Mouse (Mus musculus) urinary bladder, adult 18-20 months (tissue): Measurements from ENCODE around the gene Gng10.

Experiments
- DNase-seq, 2 experiments: peaks; one replicate each; pipeline ENCODE4 v3.0.0; 2022; ENCODE audit warnings: low spot score in 2 of 2, mixed read lengths in 2 of 2

The Gng10 gene

GRCm38 (mm10) chr4:59034918-59035785, at the start of gene Gng10:
Gene Gng10, plus strand, starts transcription at chr4:59035088.
- peak; percentile 42 to 68 for DNase-seq

GRCm38 (mm10) chr4:58985157-58985648, 49.7 kb upstream of the Gng10 start:
- peak; percentile 73 to 74 for DNase-seq

- DNase-seq: peak; percentile 71 to 79
Measured at GRCm38 (mm10) chr4:58986540-58987190, 48.2 kb upstream of the Gng10 start, which contains the start of gene Ptgr1. Gene Ptgr1, minus strand, starts transcription at chr4:58987119.

- DNase-seq: no peak
Measured at GRCm38 (mm10) chr4:58989303-58989898, 45.5 kb upstream of the Gng10 start.

GRCm38 (mm10) chr4:58990609-58991434, 44.1 kb upstream of the Gng10 start:
- DNase-seq: no peak

- DNase-seq: no peak
Measured at GRCm38 (mm10) chr4:58992195-58992594, 42.7 kb upstream of the Gng10 start.

GRCm38 (mm10) chr4:58994762-58995161, 40.1 kb upstream of the Gng10 start, which contains the start of gene Dnajc25:
Gene Dnajc25, plus strand, starts transcription at chr4:58995062.
- DNase-seq: no peak

GRCm38 (mm10) chr4:58995251-58995693, 39.6 kb upstream of the Gng10 start:
- DNase-seq: peak in 1 of 2 experiments; percentile 10

- peak in 1 of 2 experiments; percentile 8 for DNase-seq
Measured at GRCm38 (mm10) chr4:58997081-58997480, 37.8 kb upstream of the Gng10 start.

- DNase-seq: no peak
Measured at GRCm38 (mm10) chr4:58998688-58999087, 36.2 kb upstream of the Gng10 start.

GRCm38 (mm10) chr4:58999686-59000085, 35.2 kb upstream of the Gng10 start:
- DNase-seq: peak; percentile 42 to 70

GRCm38 (mm10) chr4:59000614-59001013, 34.3 kb upstream of the Gng10 start:
- no peak for DNase-seq

GRCm38 (mm10) chr4:59002948-59003805, 31.7 kb upstream of the Gng10 start, which contains the start of gene Gm20503:
Gene Gm20503, plus strand, starts transcription at chr4:59003210.
- peak; percentile 81 to 86 for DNase-seq

GRCm38 (mm10) chr4:59003806-59004200, 31.1 kb upstream of the Gng10 start:
- no peak for DNase-seq

- DNase-seq: no peak
Measured at GRCm38 (mm10) chr4:59006211-59006610, 28.7 kb upstream of the Gng10 start.

GRCm38 (mm10) chr4:59007016-59007415, 27.9 kb upstream of the Gng10 start:
- no peak for DNase-seq

- no peak for DNase-seq
Measured at GRCm38 (mm10) chr4:59007974-59008373, 26.9 kb upstream of the Gng10 start.

- no peak for DNase-seq
Measured at GRCm38 (mm10) chr4:59009186-59009585, 25.7 kb upstream of the Gng10 start.

- DNase-seq: no peak
Measured at GRCm38 (mm10) chr4:59009696-59010095, 25.2 kb upstream of the Gng10 start.

GRCm38 (mm10) chr4:59011446-59011845, 23.4 kb upstream of the Gng10 start:
- no peak for DNase-seq
